Mouse (Mus musculus) CH12.LX (cell line): Measurements from ENCODE around the gene Metap1. TPM values are rescaled to one million over a fixed set of nuclear protein-coding genes. Genes with fewer than 3 reads are reported as not detected.

Source experiments
- DNase-seq: peaks from one replicate; pipeline ENCODE4 v3.0.0-alpha.2; 2013; ENCODE audit errors: extremely low read depth
- H3K27ac ChIP-seq: 2 replicates; pipeline ENCODE4 v1.5.1; 2012; ENCODE audit warnings: low read depth, mild to moderate bottlenecking, control low read depth, moderate library complexity; ENCODE audit not compliant: insufficient read depth
- H3K27me3 ChIP-seq: replicated peaks from 2 replicates; pipeline ENCODE3; 2012; ENCODE audit warnings: inconsistent platforms
- H3K36me3 ChIP-seq, 2 experiments: replicated peaks in 1 of 2; 2 replicates each; pipeline versions ENCODE3 to v1.6.1; 2012; ENCODE audit warnings: inconsistent platforms in 1 of 2, low read length in 1 of 2, mild to moderate bottlenecking in 1 of 2, mixed read lengths in 1 of 2, moderate library complexity in 1 of 2; ENCODE audit not compliant: control insufficient read depth in 1 of 2, insufficient read depth in 1 of 2
- H3K4me1 ChIP-seq, 2 experiments: 2 replicates each; pipeline ENCODE4 v1.6.1; 2012; ENCODE audit warnings: inconsistent platforms in 1 of 2, moderate library complexity in 1 of 2; ENCODE audit not compliant: insufficient read depth in 2 of 2, control insufficient read depth in 1 of 2
- H3K4me2 ChIP-seq: 2 replicates; pipeline ENCODE4 v1.6.1; 2012; ENCODE audit warnings: low read depth, mild to moderate bottlenecking, control low read depth; ENCODE audit not compliant: poor library complexity, insufficient read depth, severe bottlenecking
- H3K4me3 ChIP-seq, 3 experiments: fragments of 150-350 bp in 1 of 3; sonication (generic) in 1 of 3; replicated peaks in 1 of 3; 2 replicates each; pipeline versions ENCODE3 to v1.5.1; 2011 to 2012; ENCODE audit warnings: low read depth in 2 of 3, low read length in 2 of 3, mild to moderate bottlenecking in 2 of 3, moderate library complexity in 2 of 3, control low read depth in 1 of 3, improper control_type of control experiment in 1 of 3, inconsistent platforms in 1 of 3, mixed read lengths in 1 of 3; ENCODE audit not compliant: poor library complexity in 1 of 3
- H3K79me2 ChIP-seq: replicated peaks from 2 replicates; pipeline ENCODE4 v1.6.1; 2012; ENCODE audit warnings: mild to moderate bottlenecking, moderate library complexity; ENCODE audit not compliant: control insufficient read depth, poor library complexity, insufficient read depth, severe bottlenecking; ENCODE audit errors: extremely low read depth
- H3K9ac ChIP-seq: 2 replicates; pipeline ENCODE4 v1.6.1; 2012; ENCODE audit warnings: low read depth, mild to moderate bottlenecking, control low read depth, moderate library complexity; ENCODE audit not compliant: insufficient read depth
- H3K9me3 ChIP-seq: replicated peaks from 2 replicates; pipeline ENCODE3; 2012; ENCODE audit warnings: low read length, inconsistent platforms, mixed read lengths
- CHD1 ChIP-seq: IDR thresholded peaks from 2 replicates; pipeline ENCODE4 v1.6.1; 2012; ENCODE audit warnings: low read depth, low read length, improper control_type of control experiment, inconsistent platforms
- CHD2 ChIP-seq: IDR thresholded peaks from 2 replicates; pipeline ENCODE4 v1.6.1; 2011; ENCODE audit warnings: low read length, improper control_type of control experiment
- CTCF ChIP-seq, 2 experiments: IDR thresholded peaks in 1 of 2; conservative IDR thresholded peaks in 1 of 2; 2 replicates each; pipeline ENCODE4 v1.5.1; 2011 to 2012; ENCODE audit warnings: low read depth in 2 of 2, low read length in 2 of 2, improper control_type of control experiment in 1 of 2, inconsistent platforms in 1 of 2, mild to moderate bottlenecking in 1 of 2, moderate library complexity in 1 of 2
- ELF1 ChIP-seq: IDR thresholded peaks from 2 replicates; pipeline ENCODE4 v1.6.1; 2014; ENCODE audit warnings: low read depth, mild to moderate bottlenecking, inconsistent platforms, low read length, improper control_type of control experiment
- EP300 ChIP-seq: IDR thresholded peaks from 2 replicates; pipeline ENCODE4 v1.6.1; 2011; ENCODE audit warnings: low read length, improper control_type of control experiment
- GABPA ChIP-seq: IDR thresholded peaks from 2 replicates; pipeline ENCODE4 v1.6.1; 2012; ENCODE audit warnings: low read depth, low read length, improper control_type of control experiment, inconsistent platforms; ENCODE audit not compliant: insufficient replicate concordance
- JUN ChIP-seq: IDR thresholded peaks from 2 replicates; pipeline ENCODE4 v1.6.1; 2011; ENCODE audit warnings: low read depth, mild to moderate bottlenecking, low read length, improper control_type of control experiment, moderate library complexity; ENCODE audit not compliant: insufficient read depth
- JUND ChIP-seq: conservative IDR thresholded peaks from 2 replicates; pipeline ENCODE4 v1.6.1; 2011; ENCODE audit warnings: low read depth, low read length, improper control_type of control experiment
- KAT2A ChIP-seq: IDR thresholded peaks from 2 replicates; pipeline ENCODE4 v1.6.1; 2012; ENCODE audit warnings: low read length, improper control_type of control experiment, inconsistent platforms; ENCODE audit not compliant: insufficient replicate concordance
- MAFK ChIP-seq: IDR thresholded peaks from 2 replicates; pipeline ENCODE4 v1.6.1; 2011; ENCODE audit warnings: low read length, improper control_type of control experiment; ENCODE audit not compliant: insufficient replicate concordance
- MAX ChIP-seq: IDR thresholded peaks from 2 replicates; pipeline ENCODE4 v1.6.1; 2011; ENCODE audit warnings: low read length, improper control_type of control experiment
- MAZ ChIP-seq: IDR thresholded peaks from 2 replicates; pipeline ENCODE4 v1.6.1; 2012; ENCODE audit warnings: low read depth, mild to moderate bottlenecking, inconsistent platforms, low read length, improper control_type of control experiment, moderate library complexity
- MXI1 ChIP-seq: IDR thresholded peaks from 2 replicates; pipeline ENCODE4 v1.6.1; 2011; ENCODE audit warnings: mild to moderate bottlenecking, low read depth, low read length, improper control_type of control experiment
- MYC ChIP-seq: IDR thresholded peaks from 2 replicates; pipeline ENCODE4 v1.6.1; 2011; ENCODE audit warnings: low read depth, mild to moderate bottlenecking, improper control_type of control experiment, low read length
- NELFE ChIP-seq: IDR thresholded peaks from 2 replicates; pipeline ENCODE4 v1.6.1; 2011; ENCODE audit warnings: low read depth, low read length, improper control_type of control experiment
- NRF1 ChIP-seq: IDR thresholded peaks from 2 replicates; pipeline ENCODE4 v1.6.1; 2014; ENCODE audit warnings: low read depth, mild to moderate bottlenecking, inconsistent platforms, low read length, improper control_type of control experiment, moderate library complexity
- PAX5 ChIP-seq: IDR thresholded peaks from 2 replicates; pipeline ENCODE4 v1.6.1; 2012; ENCODE audit warnings: low read length, inconsistent platforms, mixed read lengths
- POLR2A ChIP-seq: IDR thresholded peaks from 2 replicates; pipeline ENCODE4 v1.6.1; 2011; ENCODE audit warnings: low read depth, mild to moderate bottlenecking, improper control_type of control experiment, low read length
- POLR2AphosphoS2 ChIP-seq: IDR thresholded peaks from 2 replicates; pipeline ENCODE4 v1.6.1; 2011; ENCODE audit warnings: low read depth, low read length, improper control_type of control experiment
- RAD21 ChIP-seq: IDR thresholded peaks from 2 replicates; pipeline ENCODE4 v1.6.1; 2011; ENCODE audit warnings: low read depth, mild to moderate bottlenecking, low read length, improper control_type of control experiment, moderate library complexity
- RCOR1 ChIP-seq: conservative IDR thresholded peaks from 2 replicates; pipeline ENCODE4 v1.6.1; 2012; ENCODE audit warnings: low read depth, mild to moderate bottlenecking, inconsistent platforms, low read length, improper control_type of control experiment
- SIN3A ChIP-seq: IDR thresholded peaks from 2 replicates; pipeline ENCODE4 v1.6.1; 2012; ENCODE audit warnings: low read length, improper control_type of control experiment, inconsistent platforms
- SMC3 ChIP-seq: IDR thresholded peaks from 2 replicates; pipeline ENCODE4 v1.6.1; 2011; ENCODE audit warnings: low read depth, low read length, improper control_type of control experiment
- TBP ChIP-seq: conservative IDR thresholded peaks from 2 replicates; pipeline ENCODE4 v1.6.1; 2011; ENCODE audit warnings: low read depth, low read length, improper control_type of control experiment
- UBTF ChIP-seq: IDR thresholded peaks from 2 replicates; pipeline ENCODE4 v1.6.1; 2012; ENCODE audit warnings: low read depth, mild to moderate bottlenecking, inconsistent platforms, low read length, improper control_type of control experiment, moderate library complexity
- USF1 ChIP-seq: IDR thresholded peaks from 2 replicates; pipeline ENCODE4 v1.6.1; 2014; ENCODE audit warnings: low read depth, mild to moderate bottlenecking, inconsistent platforms, low read length, improper control_type of control experiment
- USF2 ChIP-seq: conservative IDR thresholded peaks from 2 replicates; pipeline ENCODE4 v1.6.1; 2011; ENCODE audit warnings: low read depth, low read length, improper control_type of control experiment
- ZC3H11A ChIP-seq: IDR thresholded peaks from 2 replicates; pipeline ENCODE4 v1.6.1; 2012; ENCODE audit warnings: low read depth, mild to moderate bottlenecking, inconsistent platforms, low read length, improper control_type of control experiment
- ZNF384 ChIP-seq: IDR thresholded peaks from 2 replicates; pipeline ENCODE4 v1.6.1; 2012; ENCODE audit warnings: low read depth, low read length, improper control_type of control experiment, inconsistent platforms
- dilution Hi-C: fragments of 300-500 bp; cut with MboI; formaldehyde crosslinking; loops from 2 replicates; pipeline ENCODE4 v1.14.3; 2020; ENCODE audit warnings: low sequenced_read_pairs; ENCODE audit not compliant: extremely low pct_unique_long_range_greater_than_20kb, extremely low pct_ligation_motif_present
- in situ Hi-C: fragments of 300-500 bp; cut with MboI; formaldehyde crosslinking; loops from 3 replicates; pipeline ENCODE4 v1.14.3; 2019; ENCODE audit warnings: low sequenced_read_pairs, low pct_ligation_motif_present, low pct_unique_long_range_greater_than_20kb, mixed read lengths
- polyA plus RNA-seq: library from polyadenylated mRNA; unstranded; fragments of >175 nt; gene quantifications from 2 replicates; pipeline ENCODE4 v1.2.1, GENCODE M21; 2012; ENCODE audit warnings: low read depth; ENCODE audit not compliant: insufficient read length
- total RNA-seq, 2 experiments: library from RNA; depleted of rRNA; stranded (reverse); fragments of 300-350 nt in 1 of 2; fragments of >200 nt in 1 of 2; gene quantifications; 2 replicates each; pipeline ENCODE4 v1.2.3; 2012 to 2014

The Metap1 gene
- total and polyA plus RNA-seq, 3 experiments, result 77.9 to 163 (median 143) TPM

DNA sequence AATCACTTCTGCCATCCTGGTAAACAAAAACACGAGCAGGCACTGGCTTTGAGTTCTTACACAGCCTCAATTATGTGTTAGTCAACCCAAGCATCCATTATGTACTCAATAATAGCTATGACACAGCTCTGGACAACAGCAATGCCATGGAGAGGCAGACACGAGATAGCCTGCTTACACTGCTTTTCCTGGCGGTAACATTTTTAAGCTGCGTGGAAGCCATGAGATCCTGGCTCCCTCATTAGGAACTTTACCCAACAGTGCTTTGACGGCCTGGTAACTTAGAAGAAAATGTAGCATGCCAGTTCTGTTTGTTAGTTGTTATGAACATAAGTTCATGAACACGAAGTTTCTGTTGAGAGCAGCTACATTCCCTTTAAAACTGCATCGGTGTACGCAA lies 36.2 kb upstream of the Metap1 start:
- no peaks in the 10 kb centered on the region for H3K36me3 ChIP-seq
- no peak for DNase-seq
- H3K27ac ChIP-seq, result no peak overlapping the region
- TF ChIP-seq UBTF, result no peak
- no peak for TF ChIP-seq MAZ
- TF ChIP-seq POLR2AphosphoS2, result no peak
- no peak for TF ChIP-seq SMC3
- TF ChIP-seq RCOR1, result no peak
- TF ChIP-seq CHD1, result no peak
- TF ChIP-seq POLR2A, result no peak
- no peak for TF ChIP-seq JUND
- TF ChIP-seq CHD2, result no peak
- TF ChIP-seq ZNF384, result no peak
- no peak for TF ChIP-seq CTCF (conservative IDR thresholded peaks at IDR 0.05 in 1 of 2, IDR thresholded peaks at IDR 0.05 in 1 of 2; ENCODE audit: low read depth in 2 of 2, low read length in 2 of 2)
- TF ChIP-seq NELFE, result no peak
- peaks cover 8 to 26% of the 10 kb centered on the region in 2 experiments for H3K4me1 ChIP-seq
- no peak overlapping the region for H3K4me3 ChIP-seq
- H3K27me3 ChIP-seq, result no peaks in the 10 kb centered on the region
- peaks cover 32% of the 10 kb centered on the region for H3K79me2 ChIP-seq
- H3K4me2 ChIP-seq, result no peak overlapping the region
- H3K9ac ChIP-seq, result no peak overlapping the region
- dilution Hi-C loops, result no loop called here
- no peaks in the 10 kb centered on the region for H3K9me3 ChIP-seq
- in situ Hi-C loops, result no loop called here

DNA sequence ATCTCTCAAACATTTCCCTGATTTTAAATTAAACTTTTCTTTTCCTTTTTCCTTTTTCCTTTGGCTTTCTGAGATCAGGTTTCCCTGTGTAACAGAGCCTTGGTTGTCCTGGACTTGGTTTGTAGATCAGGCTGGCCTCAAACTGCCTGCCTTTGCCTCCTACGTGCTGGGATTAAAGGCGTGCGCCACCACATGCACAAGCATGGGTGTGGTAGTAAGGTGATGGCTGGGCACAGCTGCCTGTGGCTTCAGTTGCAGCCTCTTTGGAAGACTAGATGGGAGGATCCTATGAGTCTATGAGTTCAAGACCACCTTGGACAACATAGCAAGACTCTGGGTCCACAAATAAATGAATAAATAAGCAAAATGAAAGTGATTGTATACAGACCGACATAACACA lies 34.6 kb upstream of the Metap1 start:
- no peak for DNase-seq
- Histone ChIP-seq H3K4me3 (no peak overlapping the region), H3K36me3 (no peaks in the 10 kb centered on the region), H3K9ac (no peak overlapping the region), H3K27me3 (no peaks in the 10 kb centered on the region), H3K4me2 (no peak overlapping the region), H3K9me3 (no peaks in the 10 kb centered on the region), H3K79me2 (peaks cover 18% of the 10 kb centered on the region), H3K4me1 (peaks cover 8 to 15% of the 10 kb centered on the region in 2 experiments), H3K27ac (no peak overlapping the region)
- dilution Hi-C loops (no loop called here), in situ Hi-C loops (no loop called here)
- TF ChIP-seq TBP (no peak), SIN3A (no peak), PAX5 (no peak), ZC3H11A (no peak), ZNF384 (no peak), MAZ (no peak), USF1 (no peak), JUN (no peak), EP300 (no peak), NRF1 (no peak), MAX (no peak), RAD21 (no peak), GABPA (no peak), MAFK (no peak), KAT2A (no peak), USF2 (no peak), POLR2A (no peak), MYC (no peak), MXI1 (no peak), ELF1 (no peak)
